Comparison of ENCODE assay signal across 11 mouse cellular contexts in genomic region chr13:113870403-113870802, GRCm38 (mm10).
DNase-seq lines count a peak whose midpoint lies in the region; ATAC-seq and TF ChIP-seq lines count a peak whose summit lies in the region.
"Had no signal": no experiment of that assay in that cellular context is flagged by ENCODE, and none has a peak within 500 bp of the region (broad histone marks: within the 10 kb centered on the region; RNA-seq: fewer than 3 reads in every experiment).

No protein-coding gene starts in this region.

- no peak for DNase-seq in layer of hippocampus, adult 2 months (ENCODE audit: low spot score in 2 of 2)
- no peak for DNase-seq in layer of hippocampus, adult 9-11 months
- DNase-seq in lung, postnatal 10 days: peak; percentile 33
- peak; percentile 18 to 28 for DNase-seq in thymus, postnatal 10 days (ENCODE audit: low spot score in 2 of 2)
- DNase-seq in urinary bladder, adult 2 months (ENCODE audit: low spot score): no peak
- no peak for DNase-seq in hindbrain, embryonic 11.5 days (ENCODE audit: low spot score)
- DNase-seq in gastrocnemius, postnatal 14 days: no peak
- DNase-seq: cerebellum, adult 11-12 months had no signal

- H3K4me1 ChIP-seq in hindbrain, embryonic 11.5 days (replicated peaks; ENCODE audit: control insufficient read depth, insufficient read depth, low read length): no peaks in the 10 kb centered on the region

- ATAC-seq in granulocyte monocyte progenitor cell, adult 5-6 weeks (replicated peaks; ENCODE audit: poor library complexity, severe bottlenecking): peak; percentile 83
- ATAC-seq in hindbrain, embryonic 11.5 days (ENCODE audit: low FRiP score): no peak
- ATAC-seq: Patski had no signal

- H3K9me3 ChIP-seq in hindbrain, embryonic 11.5 days (ENCODE audit: control insufficient read depth, low read length): no peaks in the 10 kb centered on the region
- H3K9me3 ChIP-seq: kidney, embryonic 15.5 days had no signal

- no peak overlapping the region for H3K4me2 ChIP-seq in hindbrain, embryonic 11.5 days (replicated peaks; ENCODE audit: low read depth, low read length)
- H3K4me2 ChIP-seq: kidney, embryonic 15.5 days had no signal

- H3K27ac ChIP-seq in layer of hippocampus, adult 2 months: no peak overlapping the region
- H3K27ac ChIP-seq in hindbrain, embryonic 11.5 days (ENCODE audit: low read depth, low read length): no peak overlapping the region
- H3K27ac ChIP-seq: kidney, embryonic 15.5 days had no signal

- intact Hi-C loops in gastrocnemius, postnatal 14 days (cut with DNase I; ENCODE audit: low total_unique reads): loop anchor here (5.0 kb wide), 1 partner anchor 592 kb away; no protein-coding TSS in a partner anchor

- TF ChIP-seq CTCF in layer of hippocampus, adult 2 months (conservative IDR thresholded peaks at IDR 0.05): no peak

- WGBS in hindbrain, embryonic 11.5 days: 84% methylated on average over 15 of the region's 15 CpGs

- no peaks in the 10 kb centered on the region for H3K27me3 ChIP-seq in hindbrain, embryonic 11.5 days (ENCODE audit: control insufficient read depth, insufficient read depth, low read length)
- H3K27me3 ChIP-seq: kidney, embryonic 15.5 days; Patski had no signal

- no peak overlapping the region for H3K9ac ChIP-seq in hindbrain, embryonic 11.5 days (ENCODE audit: low read depth, low read length)
- H3K9ac ChIP-seq: kidney, embryonic 15.5 days had no signal

- peak overlapping the region; percentile 12; the same call in 1 of the 2 replicates for H3K4me3 ChIP-seq in layer of hippocampus, adult 2 months
- H3K4me3 ChIP-seq in hindbrain, embryonic 11.5 days (ENCODE audit: low read depth, low read length): no peak overlapping the region
- H3K4me3 ChIP-seq: kidney, embryonic 15.5 days had no signal

- H3K36me3 ChIP-seq in hindbrain, embryonic 11.5 days (ENCODE audit: control insufficient read depth, insufficient read depth, low read length): no peaks in the 10 kb centered on the region
- H3K36me3 ChIP-seq: kidney, embryonic 15.5 days had no signal

Comparison
In these comparisons a context has a peak if more than half of its experiments do, and no peak if none do; other contexts are left out.
1. DNase-seq: peak in lung, postnatal 10 days (single experiment) and thymus, postnatal 10 days (2 of 2); none in layer of hippocampus, adult 2 months (0 of 2), layer of hippocampus, adult 9-11 months (single experiment), urinary bladder, adult 2 months (single experiment), hindbrain, embryonic 11.5 days (single experiment) and gastrocnemius, postnatal 14 days (single experiment).